10 mouse cellular contexts compared by ENCODE assay signal in genomic region chr6:136792884-136793758, GRCm38 (mm10). TPM values are rescaled to one million over a fixed set of nuclear protein-coding genes. Genes with fewer than 3 reads are reported as not detected.
DNase-seq lines count a peak whose midpoint lies in the region; ATAC-seq and TF ChIP-seq lines count a peak whose summit lies in the region.
"Had no signal": no experiment of that assay in that cellular context is flagged by ENCODE, and none has a peak within 500 bp of the region (broad histone marks: within the 10 kb centered on the region; RNA-seq: fewer than 3 reads in every experiment).

No protein-coding gene starts in this region.

- no peak for DNase-seq in liver, embryonic 11.5 days (ENCODE audit: low spot score)
- no peak for DNase-seq in liver
- DNase-seq in limb, embryonic 11.5 days (ENCODE audit: low spot score) = peak; percentile 69
- no peak for DNase-seq in spleen, postnatal 14 days (ENCODE audit: low spot score in 2 of 2)
- no peak for DNase-seq in cerebellum, postnatal 4 days (ENCODE audit: low spot score in 2 of 2)
- DNase-seq in urinary bladder, postnatal 25 days (ENCODE audit: low spot score) = no peak

- no peak overlapping the region for H3K27ac ChIP-seq in liver, embryonic 11.5 days (ENCODE audit: low read depth, low read length)
- H3K27ac ChIP-seq in embryonic fibroblast, embryonic 13.5 days (ENCODE audit: insufficient read depth, low read length) = no peak overlapping the region
- H3K27ac ChIP-seq in limb, embryonic 11.5 days (replicated peaks; ENCODE audit: low read depth, low read length) = peak overlapping the region; percentile 80
- H3K27ac ChIP-seq in neural tube, embryonic 14.5 days (ENCODE audit: low read depth, low read length) = no peak overlapping the region

- peak overlapping the region; percentile 83 for H3K4me2 ChIP-seq in liver, embryonic 11.5 days
- H3K4me2 ChIP-seq in limb, embryonic 11.5 days (ENCODE audit: low read depth, severe bottlenecking) = peak overlapping the region; percentile 76
- peak overlapping the region; percentile 47 for H3K4me2 ChIP-seq in neural tube, embryonic 14.5 days (ENCODE audit: low read depth, low read length)

- H3K4me1 ChIP-seq in liver, embryonic 11.5 days (replicated peaks; ENCODE audit: control insufficient read depth, insufficient read depth, low read length) = no peaks in the 10 kb centered on the region
- H3K4me1 ChIP-seq in embryonic fibroblast, embryonic 13.5 days (ENCODE audit: control insufficient read depth, insufficient read depth, low read length) = no peaks in the 10 kb centered on the region; the same call in 1 of the 2 replicates
- no peaks in the 10 kb centered on the region for H3K4me1 ChIP-seq in limb, embryonic 11.5 days (ENCODE audit: control insufficient read depth, insufficient read depth, low read length)
- H3K4me1 ChIP-seq in neural tube, embryonic 14.5 days (ENCODE audit: control insufficient read depth, insufficient read depth, low read length) = no peaks in the 10 kb centered on the region

- H3K9me3 ChIP-seq in liver, embryonic 11.5 days (ENCODE audit: control insufficient read depth, low read length) = no peaks in the 10 kb centered on the region
- no peaks in the 10 kb centered on the region for H3K9me3 ChIP-seq in limb, embryonic 11.5 days (ENCODE audit: control insufficient read depth, low read length)
- H3K9me3 ChIP-seq in neural tube, embryonic 14.5 days (ENCODE audit: control insufficient read depth, low read length) = no peaks in the 10 kb centered on the region
- H3K9me3 ChIP-seq: megakaryocyte, embryonic 14.5 days had no signal

- WGBS in liver, embryonic 11.5 days = 24% methylated on average over 16 of the region's 16 CpGs
- WGBS in limb, embryonic 11.5 days = 14% methylated on average over 16 of the region's 16 CpGs
- 20% methylated on average over 16 of the region's 16 CpGs for WGBS in neural tube, embryonic 14.5 days

- ATAC-seq in liver, embryonic 11.5 days (replicated peaks; ENCODE audit: low FRiP score) = no peak
- ATAC-seq in limb, embryonic 11.5 days (ENCODE audit: insufficient number of reproducible peaks, low FRiP score, low TSS enrichment, low read depth) = peak; percentile 72
- 0 out of 2 replicates have a peak, but pooled peaks have one; percentile 12 for ATAC-seq in neural tube, embryonic 14.5 days (ENCODE audit: low read depth)
- ATAC-seq: Patski had no signal

- no peak for TF ChIP-seq CTCF in embryonic fibroblast, embryonic 13.5 days (IDR thresholded peaks at IDR 0.05; ENCODE audit: borderline replicate concordance, insufficient read depth, low read length)

- no peaks in the 10 kb centered on the region for H3K36me3 ChIP-seq in liver, embryonic 11.5 days (ENCODE audit: control insufficient read depth, insufficient read depth, low read length)
- no peaks in the 10 kb centered on the region for H3K36me3 ChIP-seq in limb, embryonic 11.5 days (ENCODE audit: control insufficient read depth, insufficient read depth, low read length)
- no peaks in the 10 kb centered on the region for H3K36me3 ChIP-seq in neural tube, embryonic 14.5 days (ENCODE audit: control insufficient read depth, insufficient read depth, low read length)

- no peaks in the 10 kb centered on the region for H3K27me3 ChIP-seq in liver, embryonic 11.5 days (replicated peaks; ENCODE audit: control insufficient read depth, insufficient read depth, low read length)
- H3K27me3 ChIP-seq in limb, embryonic 11.5 days (ENCODE audit: control insufficient read depth, insufficient read depth, low read length) = no peaks in the 10 kb centered on the region
- no peaks in the 10 kb centered on the region for H3K27me3 ChIP-seq in neural tube, embryonic 14.5 days (ENCODE audit: control insufficient read depth, insufficient read depth, low read length)

- no peak for TF ChIP-seq POLR2A in embryonic fibroblast, embryonic 13.5 days (IDR thresholded peaks at IDR 0.05; ENCODE audit: low read depth, low read length)

- peak overlapping the region; percentile 43 for H3K4me3 ChIP-seq in liver, embryonic 11.5 days (ENCODE audit: low read depth, low read length)
- H3K4me3 ChIP-seq in embryonic fibroblast, embryonic 13.5 days (ENCODE audit: insufficient read depth, low read length) = peak overlapping the region; percentile 39; the same call in 1 of the 2 replicates
- peak overlapping the region; percentile 33 for H3K4me3 ChIP-seq in limb, embryonic 11.5 days (ENCODE audit: low read depth, low read length)
- H3K4me3 ChIP-seq in neural tube, embryonic 14.5 days (ENCODE audit: low read depth, low read length) = peak overlapping the region; percentile 18; the same call in 1 of the 2 replicates

- H3K9ac ChIP-seq in liver, embryonic 11.5 days (ENCODE audit: low read depth, low read length) = peak overlapping the region; percentile 47; the same call in 1 of the 2 replicates
- peak overlapping the region; percentile 53 for H3K9ac ChIP-seq in limb, embryonic 11.5 days (ENCODE audit: low read length)
- H3K9ac ChIP-seq in neural tube, embryonic 14.5 days (replicated peaks; ENCODE audit: low read depth, low read length) = no peak overlapping the region

RNA-seq across cellular contexts. Expression of gene Hist4h4, which starts 11.1 kb away (rescaled TPM):
- polyA plus RNA-seq in liver, embryonic 11.5 days (2014; fragmentation: Nextera tagmentation; extraction: Ambion mirVana) = 0.43 and 0.88 TPM in 2 replicates
- 0.28 and 0.72 TPM in 2 replicates for polyA plus RNA-seq in embryonic fibroblast, embryonic 13.5 days (2011; ENCODE audit: insufficient read length, low read depth, missing spikeins)
- 0.92 and 0.96 TPM in 2 replicates for polyA plus RNA-seq in limb, embryonic 11.5 days (2014; fragmentation: Nextera tagmentation; extraction: Ambion mirVana)
- 0.50 and 0.56 TPM in 2 replicates for polyA plus RNA-seq in neural tube, embryonic 14.5 days (2014; fragmentation: Nextera tagmentation; extraction: Ambion mirVana)

RNA-seq across cellular contexts. Expression of gene Gucy2c, which starts 11.6 kb away (rescaled TPM):
- 0.08 TPM in 1 of 2 replicates, not detected in the other for polyA plus RNA-seq in liver, embryonic 11.5 days (2014; fragmentation: Nextera tagmentation; extraction: Ambion mirVana)
- not detected in 2 replicates for polyA plus RNA-seq in embryonic fibroblast, embryonic 13.5 days (2011; ENCODE audit: insufficient read length, low read depth, missing spikeins)
- polyA plus RNA-seq in limb, embryonic 11.5 days (2014; fragmentation: Nextera tagmentation; extraction: Ambion mirVana) = 0.14 and 0.35 TPM in 2 replicates
- 0.31 TPM in 1 of 2 replicates, not detected in the other for polyA plus RNA-seq in neural tube, embryonic 14.5 days (2014; fragmentation: Nextera tagmentation; extraction: Ambion mirVana)

RNA-seq across cellular contexts. Expression of gene H2afj, which starts 14.9 kb away (rescaled TPM):
- 186 and 193 TPM in 2 replicates for polyA plus RNA-seq in liver, embryonic 11.5 days (2014; fragmentation: Nextera tagmentation; extraction: Ambion mirVana)
- polyA plus RNA-seq in embryonic fibroblast, embryonic 13.5 days (2011; ENCODE audit: insufficient read length, low read depth, missing spikeins) = 31.3 and 46.4 TPM in 2 replicates
- 78.5 and 79.9 TPM in 2 replicates for polyA plus RNA-seq in limb, embryonic 11.5 days (2014; fragmentation: Nextera tagmentation; extraction: Ambion mirVana)
- polyA plus RNA-seq in neural tube, embryonic 14.5 days (2014; fragmentation: Nextera tagmentation; extraction: Ambion mirVana) = 92.1 and 103 TPM in 2 replicates

RNA-seq across cellular contexts. Expression of gene BC049715, which starts 34.3 kb away (rescaled TPM):
- 2.3 and 2.6 TPM in 2 replicates for polyA plus RNA-seq in liver, embryonic 11.5 days (2014; fragmentation: Nextera tagmentation; extraction: Ambion mirVana)
- polyA plus RNA-seq in embryonic fibroblast, embryonic 13.5 days (2011; ENCODE audit: insufficient read length, low read depth, missing spikeins) = 0.63 and 1.4 TPM in 2 replicates
- polyA plus RNA-seq in limb, embryonic 11.5 days (2014; fragmentation: Nextera tagmentation; extraction: Ambion mirVana) = 1.8 and 2.7 TPM in 2 replicates
- 1.1 and 1.8 TPM in 2 replicates for polyA plus RNA-seq in neural tube, embryonic 14.5 days (2014; fragmentation: Nextera tagmentation; extraction: Ambion mirVana)

RNA-seq across cellular contexts. Expression of gene Wbp11, which starts 34.9 kb away (rescaled TPM):
- 165 and 168 TPM in 2 replicates for polyA plus RNA-seq in liver, embryonic 11.5 days (2014; fragmentation: Nextera tagmentation; extraction: Ambion mirVana)
- polyA plus RNA-seq in embryonic fibroblast, embryonic 13.5 days (2011; ENCODE audit: insufficient read length, low read depth, missing spikeins) = 68.5 and 85.3 TPM in 2 replicates
- 169 and 183 TPM in 2 replicates for polyA plus RNA-seq in limb, embryonic 11.5 days (2014; fragmentation: Nextera tagmentation; extraction: Ambion mirVana)
- 72.3 and 80.2 TPM in 2 replicates for polyA plus RNA-seq in neural tube, embryonic 14.5 days (2014; fragmentation: Nextera tagmentation; extraction: Ambion mirVana)
